ENCODE assay signal across 8 mouse cellular contexts in the genomic region with DNA sequence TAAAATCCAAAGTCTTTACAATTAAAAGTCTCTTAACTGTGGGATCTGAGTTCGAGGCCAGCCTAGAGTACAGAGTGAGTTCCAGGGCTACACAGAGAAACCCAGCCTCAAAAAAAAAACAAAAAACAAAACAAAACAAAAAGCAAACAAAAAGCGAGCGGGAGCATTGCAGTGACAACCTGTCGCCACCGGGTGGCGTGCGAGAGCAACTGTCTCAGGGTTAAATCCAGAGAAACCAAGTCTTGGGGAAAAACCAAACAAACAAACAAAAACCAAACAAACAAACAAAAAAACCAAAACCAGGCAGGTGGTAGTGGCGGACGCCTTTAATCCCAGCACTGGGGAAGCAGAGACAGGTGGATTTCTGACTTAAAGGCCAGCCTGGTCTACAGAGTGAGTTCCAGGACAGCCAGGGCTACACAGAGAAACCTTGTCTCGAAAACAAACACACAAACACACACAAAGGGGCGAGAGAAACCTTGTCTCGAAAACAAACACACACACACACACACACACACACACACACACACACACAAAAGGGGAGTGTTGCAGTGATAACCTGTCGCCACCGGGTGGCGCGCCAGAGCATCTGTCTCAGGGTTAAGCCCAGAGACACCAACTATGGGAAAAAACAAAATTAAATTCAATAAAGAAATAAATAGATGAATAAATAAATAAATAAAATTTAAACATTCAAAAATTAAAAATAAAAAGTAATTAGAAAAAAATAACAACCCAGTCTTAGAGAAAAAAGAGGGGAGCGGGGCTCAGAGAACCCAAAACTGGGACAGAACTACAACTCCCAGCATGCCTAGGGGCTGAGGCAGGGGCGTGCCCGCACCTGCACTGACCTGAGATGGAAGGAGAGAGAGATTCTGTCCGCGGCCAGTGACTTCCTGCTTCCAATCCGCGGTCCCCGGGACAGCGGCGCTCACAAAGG.
DNase-seq lines count a peak whose midpoint lies in the region; ATAC-seq and TF ChIP-seq lines count a peak whose summit lies in the region.

No protein-coding gene starts in this region.

- no peak for DNase-seq in lung, adult 2 months
- no peak for DNase-seq in lung, postnatal 36 days
- DNase-seq in gastrocnemius, postnatal 10 days: peak; percentile 64
- DNase-seq in liver: peak; percentile 82
- peak; percentile 90 for DNase-seq in naive thymus-derived CD4-positive, alpha-beta T cell, adult 2 months (ENCODE audit: low read depth)
- peak; percentile 77 for DNase-seq in splenic B cell, adult 2 months (ENCODE audit: low read depth, low spot score)

- peak overlapping the region; percentile 71 for H3K9ac ChIP-seq in intestine, embryonic 16.5 days (ENCODE audit: low read depth, low read length)

- H3K27ac ChIP-seq in intestine, embryonic 16.5 days (ENCODE audit: low read length): peak overlapping the region; percentile 73; the same call in 1 of the 2 replicates

- 9% methylated on average over 26 of the region's 26 CpGs for WGBS in lung, adult 2 months
- 12% methylated on average over 26 of the region's 26 CpGs for WGBS in intestine, embryonic 16.5 days

- peak overlapping the region; percentile 90 for H3K4me3 ChIP-seq in lung, adult 2 months (replicated peaks; ENCODE audit: extremely low read depth, low read depth, low read length)
- peak overlapping the region; percentile 87 for H3K4me3 ChIP-seq in intestine, embryonic 16.5 days (ENCODE audit: low read length)

- no peaks in the 10 kb centered on the region for H3K9me3 ChIP-seq in intestine, embryonic 16.5 days (ENCODE audit: control insufficient read depth, low read length)

- H3K27me3 ChIP-seq in intestine, embryonic 16.5 days (replicated peaks; ENCODE audit: control insufficient read depth, insufficient read depth, low read length): no peaks in the 10 kb centered on the region
- H3K27me3 ChIP-seq in splenic B cell, adult 2 months (ENCODE audit: control insufficient read depth, insufficient read depth, low read length, poor library complexity, severe bottlenecking): no peaks in the 10 kb centered on the region

- no peaks in the 10 kb centered on the region for H3K36me3 ChIP-seq in intestine, embryonic 16.5 days (ENCODE audit: control insufficient read depth, insufficient read depth, low read length)
- no peaks in the 10 kb centered on the region for H3K36me3 ChIP-seq in splenic B cell, adult 2 months (ENCODE audit: control insufficient read depth, insufficient read depth, low read length, poor library complexity, severe bottlenecking)

- H3K4me2 ChIP-seq in intestine, embryonic 16.5 days (ENCODE audit: low read depth, low read length): peak overlapping the region; percentile 42

- TF ChIP-seq CTCF in lung, adult 2 months (IDR thresholded peaks at IDR 0.05; ENCODE audit: insufficient read depth, low read length): peak; percentile 72

- TF ChIP-seq POLR2A in lung, adult 2 months (IDR thresholded peaks at IDR 0.05; ENCODE audit: borderline replicate concordance, extremely low read depth, low read depth, low read length): no peak

- H3K4me1 ChIP-seq in lung, adult 2 months (ENCODE audit: control insufficient read depth, insufficient read depth, low read length): no peaks in the 10 kb centered on the region
- H3K4me1 ChIP-seq in intestine, embryonic 16.5 days (ENCODE audit: control insufficient read depth, insufficient read depth, low read length): no peaks in the 10 kb centered on the region

- peak; percentile 72 for ATAC-seq in common myeloid progenitor, adult 5-6 weeks (replicated peaks; ENCODE audit: low read depth, poor library complexity, severe bottlenecking)
- peak; percentile 93 for ATAC-seq in intestine, embryonic 16.5 days

Comparison
In these comparisons a context has a peak if more than half of its experiments do, and no peak if none do; other contexts are left out.
1. DNase-seq: peak in gastrocnemius, postnatal 10 days (single experiment), liver (single experiment), naive thymus-derived CD4-positive, alpha-beta T cell, adult 2 months (single experiment) and splenic B cell, adult 2 months (single experiment); none in lung, adult 2 months (single experiment) and lung, postnatal 36 days (single experiment).